Mouse (Mus musculus) ES-CJ7 (cell line): Measurements from ENCODE around the gene Slc22a23.
A peak's percentile ranks its signal among the peaks of the same experiment; 100 is the strongest.
"Not testable (repeated sequence)": the region's sequence is repeated elsewhere in the genome, so short reads cannot be mapped to it uniquely, and the experiment has no call there.

Experiments used
- DNase-seq: peaks from one replicate; pipeline ENCODE4 v3.0.0; 2011; ENCODE audit warnings: low read depth, low spot score

Slc22a23 gene

DNA sequence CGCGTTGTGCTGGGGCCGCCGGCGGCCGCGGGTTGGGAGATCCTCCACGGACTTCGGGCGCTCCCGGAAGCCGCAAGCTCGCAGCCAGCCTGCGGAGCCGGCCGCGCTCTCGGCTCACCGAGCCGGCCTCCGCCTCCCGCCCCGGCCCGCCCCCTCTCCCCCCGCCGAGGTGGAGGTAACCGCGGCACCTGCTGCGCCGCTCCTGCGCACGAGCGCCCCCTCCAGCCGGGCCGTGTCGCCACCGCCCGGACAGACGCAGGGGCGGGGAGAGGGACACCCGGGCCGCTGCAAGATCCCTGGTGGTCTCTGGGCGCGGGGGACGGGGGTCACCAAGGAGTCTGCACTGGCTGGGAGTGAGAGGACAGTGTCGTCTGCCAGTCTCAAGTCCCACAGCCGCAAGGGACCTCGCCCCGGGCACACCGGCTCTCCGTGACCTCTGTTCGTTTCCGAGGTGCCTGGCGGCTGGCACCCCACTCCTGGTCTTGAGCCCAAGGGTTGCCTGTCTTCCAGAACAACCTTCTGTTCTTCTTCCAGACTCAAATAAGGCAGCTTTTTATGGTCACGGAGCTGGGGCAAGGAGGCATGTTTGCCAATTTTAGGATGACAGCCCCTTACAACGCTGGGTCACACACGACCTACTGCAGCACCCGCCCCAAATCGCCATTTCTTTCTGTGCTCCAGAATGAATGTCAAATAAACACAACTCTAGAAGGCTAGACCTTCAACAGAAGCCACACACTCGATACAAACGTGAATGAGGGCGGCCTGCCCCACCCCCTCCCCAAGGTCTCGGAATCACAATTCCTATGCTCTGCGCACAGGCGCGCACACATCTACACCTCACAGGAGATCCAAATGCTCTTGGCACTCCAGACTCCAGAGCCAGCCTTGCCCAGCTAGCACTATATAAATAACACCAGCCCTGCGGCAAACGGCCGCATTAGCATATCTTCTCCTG, at the start of gene Slc22a23:
Slc22a23 (minus strand) TSS at position 55 of the 958 bp plus-strand sequence.
- DNase-seq = peak; percentile 59

DNA sequence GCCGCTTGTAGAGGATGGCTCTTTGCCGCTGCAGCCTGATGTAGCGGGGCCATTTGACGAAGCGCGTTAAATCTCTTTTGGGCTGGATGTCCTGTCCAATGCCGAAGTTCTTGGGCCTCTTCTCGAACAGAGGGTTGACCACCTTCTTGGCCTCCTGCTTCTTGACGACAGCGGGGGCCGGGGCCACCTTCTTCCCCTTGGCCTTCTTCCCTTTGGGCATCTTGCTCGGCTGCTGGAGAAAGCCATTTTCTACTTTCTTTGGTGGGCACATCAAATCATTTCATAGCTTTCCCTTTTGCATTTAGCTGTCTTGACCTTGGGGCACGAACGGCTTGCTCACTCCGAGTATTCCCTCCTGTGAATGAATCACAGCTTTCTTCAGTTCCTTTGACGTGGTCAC, 49.3 kb upstream of the Slc22a23 start:
- DNase-seq = not testable (repeated sequence)

DNA sequence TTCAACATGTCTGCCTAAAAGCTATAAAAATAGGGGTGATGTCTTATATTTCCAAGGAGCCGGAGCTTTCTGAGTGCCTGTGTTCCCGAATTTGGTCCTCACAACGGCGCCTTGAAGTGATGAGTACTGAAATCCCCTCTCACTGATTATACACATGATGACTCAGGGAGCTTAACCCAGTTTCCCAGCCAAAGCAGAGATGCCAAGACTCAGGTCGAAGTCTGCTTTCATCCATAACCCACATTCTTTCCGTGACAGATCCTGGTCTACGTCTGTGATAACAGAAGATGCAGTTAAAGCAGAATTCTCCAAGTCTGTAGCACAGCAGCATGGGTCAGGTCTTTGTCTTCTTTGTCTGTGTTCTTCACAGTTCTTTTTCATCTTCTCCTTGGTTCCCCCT, 47.4 kb upstream of the Slc22a23 start:
- no peak for DNase-seq

DNA sequence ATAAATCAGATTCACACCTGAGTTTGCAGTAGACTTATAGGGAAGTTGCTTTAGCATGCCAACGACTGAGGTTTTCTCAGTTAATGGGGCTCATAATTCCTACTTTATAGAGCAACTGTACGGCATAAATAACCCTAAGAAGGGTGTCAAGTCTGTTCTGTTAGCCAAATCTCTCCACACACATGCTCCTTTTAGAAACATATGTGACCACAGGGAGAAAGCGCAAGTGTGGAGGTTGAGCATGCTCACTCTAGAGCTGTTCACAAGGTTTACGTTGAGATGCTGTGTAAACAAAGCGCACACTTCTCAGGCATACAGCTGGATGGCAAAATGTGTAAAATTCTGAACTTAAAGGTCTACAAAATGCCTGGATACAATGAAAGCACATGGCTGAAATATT, 43.2 kb upstream of the Slc22a23 start:
- no peak for DNase-seq

DNA sequence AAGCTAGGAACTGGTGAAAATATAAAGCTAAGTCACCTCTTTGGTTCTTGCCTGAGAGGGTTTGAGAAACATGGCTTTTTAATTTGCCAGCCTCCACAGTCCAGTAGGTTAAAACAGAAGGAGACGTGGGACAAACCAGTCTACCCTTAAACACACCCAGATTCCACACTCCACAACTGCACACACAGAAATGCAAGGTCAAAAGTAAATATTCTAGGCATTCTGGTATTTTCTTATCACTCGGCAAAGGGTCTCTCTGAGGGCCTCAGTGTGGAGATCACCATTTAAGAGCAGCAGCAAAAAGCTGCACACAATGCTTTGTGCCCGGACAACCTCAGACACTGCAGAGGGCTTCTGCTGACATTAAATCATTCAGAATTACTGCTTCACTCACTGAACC, 38.4 kb upstream of the Slc22a23 start:
- DNase-seq = no peak

DNA sequence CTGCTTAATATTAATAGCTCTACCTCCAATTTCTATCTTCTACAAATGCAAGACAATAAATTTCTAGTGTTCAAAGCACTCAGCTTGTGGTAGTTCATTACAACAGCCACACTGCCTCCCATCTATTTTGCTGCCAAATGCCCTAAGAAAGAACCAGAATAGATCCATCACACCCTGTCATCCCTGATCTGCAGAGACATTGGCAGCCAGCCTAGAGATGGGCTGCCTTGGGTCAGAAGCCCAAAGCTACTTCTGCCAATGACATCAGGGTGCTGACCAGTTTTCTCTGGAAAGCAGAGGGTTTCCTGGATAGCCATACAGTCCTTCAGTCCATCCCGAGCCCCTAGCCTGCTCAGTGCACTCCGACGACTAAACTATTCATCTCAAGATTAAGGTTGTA, 33.9 kb upstream of the Slc22a23 start:
- no peak for DNase-seq

DNA sequence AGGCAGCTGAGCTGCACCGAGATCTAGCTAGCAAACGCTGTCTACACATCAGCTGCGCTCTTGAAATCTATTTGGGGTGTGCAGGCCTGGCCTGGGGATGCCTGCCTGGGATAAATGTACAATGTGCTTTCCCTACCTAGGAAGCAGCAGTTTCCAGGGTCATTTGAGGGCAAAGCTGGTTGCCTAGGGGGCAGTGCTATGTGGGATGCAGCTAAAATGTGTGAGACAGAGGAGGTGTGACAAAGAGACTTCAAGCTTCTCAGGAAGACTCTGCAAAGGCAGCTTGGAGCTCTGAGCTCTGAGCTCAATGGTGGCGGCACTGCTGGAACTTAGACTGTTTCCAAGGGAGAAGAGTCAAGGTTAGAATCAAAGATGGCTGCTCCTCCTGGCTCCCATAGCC, 30.2 kb upstream of the Slc22a23 start:
- no peak for DNase-seq

DNA sequence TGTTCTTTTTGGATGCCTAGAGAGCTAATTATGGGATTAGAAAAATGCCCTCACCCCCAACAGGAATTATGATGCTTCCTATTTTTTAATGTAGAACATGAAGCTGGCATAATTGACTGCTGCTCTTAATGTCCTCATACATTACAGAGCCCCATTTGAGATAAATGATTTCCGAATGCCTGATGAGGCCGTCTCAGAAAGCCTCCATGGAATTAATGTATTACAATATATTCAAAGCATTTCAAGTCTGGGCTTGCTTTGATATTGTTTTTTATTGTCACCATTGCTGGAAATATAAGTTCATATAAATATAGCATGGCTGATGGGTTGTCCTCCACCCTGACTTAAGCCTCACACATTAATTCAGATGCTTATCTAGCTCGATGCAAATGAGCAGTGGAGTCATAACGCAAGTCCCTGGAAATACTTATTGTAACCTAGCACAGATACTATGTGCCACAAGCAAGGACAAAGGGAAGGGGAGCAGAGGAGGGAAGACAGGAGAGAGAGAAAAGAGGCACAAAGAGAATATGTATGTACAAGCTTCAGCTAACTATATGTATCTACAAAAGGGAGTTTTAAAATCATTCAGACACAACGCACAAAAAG, 28.0 kb upstream of the Slc22a23 start:
- no peak for DNase-seq

DNA sequence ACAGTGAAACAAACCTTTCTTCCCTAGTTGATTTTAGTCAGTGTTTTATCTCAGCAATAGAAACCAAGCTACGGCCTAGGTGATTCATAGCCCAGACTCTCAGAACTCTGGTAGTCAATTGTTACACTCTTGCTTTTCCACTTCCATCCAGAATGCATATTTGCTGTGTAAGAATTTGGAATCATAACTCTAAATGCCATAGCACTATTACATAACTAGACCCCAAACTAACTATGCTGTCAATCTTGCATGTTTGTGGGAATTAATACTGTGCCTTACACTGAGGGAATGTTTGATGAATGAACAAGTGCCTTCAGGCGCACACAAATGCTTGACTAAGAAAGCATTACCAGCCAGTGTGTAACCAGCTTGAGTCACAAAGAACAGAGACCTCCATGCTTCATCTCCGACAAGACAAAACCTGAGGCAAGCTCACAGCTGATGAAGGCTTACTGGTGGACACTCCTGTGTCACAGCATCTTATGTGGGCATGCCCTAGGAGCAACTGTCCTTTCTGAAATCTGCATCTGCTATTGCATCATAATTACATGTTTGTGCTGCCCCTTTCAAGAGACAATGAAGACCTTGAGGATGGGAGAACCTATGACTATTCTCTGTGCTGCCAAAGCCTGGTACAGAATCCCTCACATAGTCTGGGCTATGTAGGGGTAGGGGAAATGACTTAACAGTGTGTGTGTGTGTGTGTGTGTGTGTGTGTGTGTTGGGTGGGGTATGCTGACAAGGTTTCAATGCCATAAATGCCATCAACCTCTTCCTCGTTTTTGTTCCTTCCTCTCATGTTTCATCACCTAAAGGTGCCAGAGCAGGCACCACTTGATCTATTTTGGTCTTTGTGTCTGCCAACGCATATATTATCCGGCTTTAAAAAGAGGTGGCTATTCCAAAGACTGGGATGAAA, 27.2 kb upstream of the Slc22a23 start:
- DNase-seq = no peak

DNA sequence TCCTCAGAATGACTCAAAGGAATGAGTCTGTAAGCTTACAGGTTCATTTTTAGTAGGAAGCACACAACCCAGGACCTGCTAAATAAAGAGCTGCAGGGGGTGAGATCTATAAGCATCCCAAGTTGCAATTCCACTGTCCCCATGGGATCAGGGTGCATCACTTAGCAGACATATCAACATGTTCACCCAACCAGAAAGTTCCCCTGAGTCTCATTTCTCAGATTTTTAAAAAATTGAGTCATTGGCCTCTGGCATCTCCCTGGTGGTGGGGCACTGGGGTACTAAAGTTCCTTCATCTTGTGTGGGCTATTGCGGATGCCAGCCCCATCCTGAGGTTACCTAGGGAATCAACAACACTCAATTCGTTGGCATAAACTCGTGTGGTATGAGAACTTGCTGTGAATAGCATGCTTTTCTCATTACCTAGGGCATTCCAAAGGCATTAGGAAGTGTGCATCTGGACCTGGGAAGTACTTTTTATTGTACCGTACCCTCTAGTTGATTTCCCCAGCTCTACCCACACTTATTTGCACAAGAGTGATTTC, 25.4 kb upstream of the Slc22a23 start:
- no peak for DNase-seq

DNA sequence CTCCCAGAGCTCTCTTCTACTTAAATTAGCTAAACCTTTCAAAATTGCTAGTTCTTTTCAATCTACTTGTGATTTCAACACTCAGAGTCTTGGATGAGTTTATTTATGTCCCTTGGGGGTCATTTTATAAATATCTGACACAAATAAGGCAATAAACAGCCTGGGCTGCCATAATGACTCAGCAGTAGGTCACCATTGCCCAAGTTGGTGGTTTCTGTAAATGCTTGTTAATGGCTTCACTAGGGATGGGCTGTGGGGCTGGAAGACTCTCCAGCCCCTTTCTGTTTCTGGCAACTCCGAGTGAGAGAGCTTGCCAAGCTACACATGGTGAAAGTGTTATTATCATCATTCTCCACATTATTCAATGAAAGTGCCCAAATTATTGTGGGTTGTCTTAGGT, 20.2 kb upstream of the Slc22a23 start:
- DNase-seq = no peak

DNA sequence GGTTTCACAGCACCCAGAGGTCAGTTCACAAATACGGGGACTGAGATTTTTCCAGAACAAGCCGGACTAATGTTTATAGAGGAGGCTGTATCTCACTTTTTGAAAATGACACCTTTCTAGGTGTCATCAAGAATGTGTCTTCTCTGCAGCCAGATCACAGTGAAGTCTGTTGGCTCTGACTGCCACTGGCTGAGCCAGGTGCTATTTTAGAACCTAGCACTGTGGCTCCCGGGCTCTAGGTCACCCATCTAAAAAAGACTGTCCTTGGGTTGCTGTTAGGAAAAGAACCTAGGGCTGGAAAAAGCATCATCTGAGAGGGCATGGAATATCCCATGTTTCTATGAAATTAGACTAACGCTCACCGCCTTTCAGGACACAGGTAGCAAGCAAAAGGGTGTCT, 10.7 kb upstream of the Slc22a23 start:
- no peak for DNase-seq

DNA sequence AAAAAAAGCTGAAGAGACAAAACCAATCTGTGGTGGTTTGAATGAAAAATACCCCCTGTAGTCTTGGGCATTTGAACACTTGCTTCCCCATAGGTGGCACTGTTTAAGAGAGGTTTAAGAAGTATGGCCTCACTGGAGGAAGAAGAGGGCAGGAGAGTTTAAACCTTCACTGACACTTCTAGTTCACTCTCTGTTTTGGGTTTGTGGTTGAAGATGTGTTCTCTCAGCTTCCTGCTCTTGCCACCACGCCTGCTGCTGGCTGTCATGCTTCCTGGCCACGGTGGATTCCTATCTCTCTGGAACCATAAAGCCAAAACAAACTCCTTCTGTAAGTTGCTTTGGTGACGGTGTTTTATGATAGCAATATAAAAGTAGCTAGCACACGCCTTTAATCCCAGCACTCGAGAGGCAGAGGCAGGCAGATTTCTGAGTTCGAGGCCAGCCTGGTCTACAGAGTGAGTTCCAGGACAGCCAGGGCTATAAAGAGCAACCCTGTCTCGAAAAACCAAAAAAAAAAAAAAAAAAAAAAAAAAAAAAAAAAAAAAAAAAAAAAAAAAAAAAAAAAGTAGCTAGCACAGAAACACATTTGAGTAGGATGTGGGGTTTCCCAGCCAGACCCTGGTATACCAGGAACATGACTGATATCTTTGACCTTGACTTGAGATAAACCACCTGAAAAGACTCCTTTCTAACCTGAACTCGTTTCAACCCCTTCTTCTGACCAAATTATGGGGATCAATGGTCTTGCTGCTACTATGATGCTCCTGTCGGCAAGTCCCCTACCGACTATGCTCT, 10.0 kb upstream of the Slc22a23 start:
- DNase-seq = no peak

DNA sequence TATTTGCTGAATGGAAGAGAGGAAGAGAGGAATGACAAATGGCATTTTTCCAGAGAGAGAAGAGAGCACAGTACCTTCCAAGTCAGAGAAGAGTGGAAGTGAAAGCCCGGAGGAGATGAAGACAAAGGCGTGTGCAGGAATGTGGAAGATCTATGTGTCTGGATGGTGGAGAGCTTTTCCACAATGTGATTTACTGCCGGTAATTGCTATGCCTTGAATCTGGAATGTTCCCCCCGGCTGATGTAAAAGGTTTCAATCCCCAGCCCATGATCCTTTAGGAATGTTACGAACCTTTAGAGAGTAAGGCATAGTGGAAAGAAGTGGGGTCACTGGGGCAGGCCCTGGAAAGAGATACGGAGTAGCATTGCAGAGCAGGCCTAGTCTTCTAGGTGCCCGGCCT, 8.3 kb upstream of the Slc22a23 start:
- no peak for DNase-seq

DNA sequence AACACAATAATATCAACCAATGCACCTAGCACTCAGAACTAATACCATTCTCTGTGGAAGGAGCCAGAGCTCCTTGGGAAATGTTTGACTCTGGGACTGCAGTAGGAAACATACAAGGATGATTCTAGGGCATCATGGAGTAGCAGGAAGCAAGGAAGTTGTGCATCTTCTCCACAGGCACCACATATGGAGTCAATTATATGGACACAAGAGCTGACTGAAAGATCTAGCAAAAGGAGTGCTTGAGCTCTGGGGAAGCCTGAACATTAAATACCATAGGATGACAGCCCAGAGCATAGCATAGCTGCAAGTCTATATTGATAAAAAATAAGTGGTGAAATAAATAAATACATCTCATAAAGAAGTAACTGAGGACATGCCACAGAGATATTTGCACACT, 6.5 kb upstream of the Slc22a23 start:
- DNase-seq = no peak

DNA sequence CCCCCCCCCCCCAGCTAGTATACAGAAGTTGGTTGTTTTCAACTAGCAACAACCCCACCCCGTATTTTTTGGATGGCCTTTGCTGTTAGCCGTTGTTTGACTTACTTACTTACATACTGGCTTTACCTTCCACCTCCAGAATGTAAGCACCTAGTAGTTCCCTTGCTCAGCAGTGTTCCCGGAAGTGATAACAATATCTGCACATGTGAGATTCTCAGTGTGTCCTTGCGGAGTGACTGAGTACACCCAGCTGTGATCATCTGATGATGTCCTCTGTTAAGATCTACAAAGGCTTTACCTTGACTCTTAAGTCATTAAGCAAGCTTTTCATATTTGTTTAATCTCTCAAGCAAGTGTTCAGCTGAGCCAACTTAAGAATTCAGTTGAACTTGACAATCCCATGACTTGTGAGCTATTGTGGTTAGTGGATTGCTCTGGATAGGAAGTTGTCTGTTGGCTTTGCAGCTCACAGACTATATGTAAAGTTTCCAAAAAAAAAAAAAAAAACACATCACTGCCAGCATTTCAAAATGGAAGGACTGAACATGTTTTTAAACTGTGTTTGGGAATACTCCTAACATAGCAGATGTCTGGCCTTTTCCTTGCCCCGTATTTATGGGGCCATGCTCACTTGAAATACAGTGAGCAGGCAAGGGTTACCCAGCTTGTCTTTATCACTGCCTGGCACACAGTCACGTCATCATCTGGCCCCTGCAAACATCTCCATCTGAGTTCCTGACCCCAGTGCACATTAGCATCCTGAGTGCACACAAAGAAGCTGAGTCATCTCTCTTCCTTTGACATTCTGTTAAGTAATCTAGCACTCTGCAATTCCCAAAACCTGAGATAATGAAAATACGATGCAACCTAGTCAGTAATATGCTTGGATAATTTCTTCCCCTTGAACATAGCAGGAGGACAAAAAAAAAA, 3.2 kb upstream of the Slc22a23 start:
- no peak for DNase-seq

DNA sequence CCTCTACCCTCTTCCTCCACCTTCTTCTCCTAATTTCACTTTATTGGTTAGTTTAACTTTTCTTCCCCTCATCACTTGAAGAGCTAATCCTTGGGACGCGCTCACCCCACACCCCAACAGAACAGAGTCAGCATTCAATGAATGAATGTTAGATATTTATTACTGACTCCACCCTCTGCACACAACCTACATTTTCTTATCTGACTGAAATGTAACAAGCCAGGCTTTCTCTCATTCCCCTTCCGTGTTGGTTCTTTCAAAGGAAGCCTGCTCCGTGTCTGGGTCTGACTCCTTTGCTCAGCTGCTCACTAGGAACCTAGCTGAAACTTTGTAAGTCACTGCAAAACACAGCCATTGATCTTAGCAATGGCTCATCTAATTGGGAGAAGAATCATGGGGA, 1.8 kb upstream of the Slc22a23 start:
- DNase-seq = no peak

DNA sequence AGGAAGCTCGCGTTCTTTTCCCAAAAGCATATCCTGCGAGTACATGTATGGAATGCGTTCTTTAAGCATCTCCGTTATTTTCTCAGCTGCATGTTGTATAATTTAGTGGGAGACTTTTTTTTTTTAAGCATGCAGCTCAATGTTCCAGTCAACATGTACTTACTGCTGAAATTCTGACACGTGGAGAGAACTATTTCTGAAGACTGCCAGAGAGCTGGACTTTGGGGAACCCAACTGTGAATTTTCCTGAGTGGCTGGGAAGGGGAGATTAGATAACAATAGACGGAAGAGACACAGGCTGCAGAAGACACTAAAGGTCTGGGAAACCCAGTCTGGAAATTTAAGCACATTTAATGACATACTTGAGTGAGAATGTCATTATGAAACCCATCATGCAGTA, 1.3 kb upstream of the Slc22a23 start:
- DNase-seq = no peak

DNA sequence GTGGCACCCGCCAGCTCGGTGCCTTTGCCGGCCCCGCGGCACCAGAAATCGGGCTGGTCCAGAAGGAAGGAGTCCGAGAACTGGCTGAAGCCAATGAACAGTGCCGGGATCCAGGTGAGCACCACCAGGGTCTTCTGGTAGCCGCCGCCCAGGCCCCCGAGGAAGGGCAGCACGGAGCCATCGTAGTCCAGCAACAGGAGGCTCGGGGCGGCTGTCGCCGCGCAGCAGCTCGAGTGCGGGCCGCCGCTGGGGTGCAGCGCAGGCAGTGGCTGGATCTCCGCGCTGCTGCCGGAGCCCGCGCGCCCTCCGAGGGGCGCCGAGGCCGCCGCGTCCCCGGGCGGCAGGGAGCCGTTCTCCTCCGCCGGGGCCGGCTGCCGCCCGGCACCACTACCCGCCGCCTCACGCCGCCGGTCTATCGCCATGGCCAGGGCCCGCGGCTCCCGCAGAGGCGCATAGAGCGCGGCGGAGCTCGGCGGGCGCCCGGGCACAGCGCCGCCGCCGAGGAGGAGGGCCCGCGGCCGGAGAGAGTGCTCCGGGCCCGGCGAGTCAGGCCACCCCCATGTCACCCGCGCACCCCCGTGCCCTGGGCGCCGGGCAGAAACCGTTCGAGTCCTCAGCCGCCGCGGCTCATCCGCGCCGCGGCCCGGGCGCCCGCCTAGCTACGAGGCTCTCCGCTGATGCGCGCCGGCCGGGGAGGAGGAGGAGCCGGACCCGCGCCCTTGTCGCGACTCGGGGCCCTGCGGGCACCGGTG, 430 bp downstream of the Slc22a23 start:
- no peak for DNase-seq
